Mouse (Mus musculus): ENCODE data around the gene Cript.
"Not testable (repeated sequence)": the region's sequence is repeated elsewhere in the genome, so short reads cannot be mapped to it uniquely, and the experiment has no call there.

Cript gene

DNA sequence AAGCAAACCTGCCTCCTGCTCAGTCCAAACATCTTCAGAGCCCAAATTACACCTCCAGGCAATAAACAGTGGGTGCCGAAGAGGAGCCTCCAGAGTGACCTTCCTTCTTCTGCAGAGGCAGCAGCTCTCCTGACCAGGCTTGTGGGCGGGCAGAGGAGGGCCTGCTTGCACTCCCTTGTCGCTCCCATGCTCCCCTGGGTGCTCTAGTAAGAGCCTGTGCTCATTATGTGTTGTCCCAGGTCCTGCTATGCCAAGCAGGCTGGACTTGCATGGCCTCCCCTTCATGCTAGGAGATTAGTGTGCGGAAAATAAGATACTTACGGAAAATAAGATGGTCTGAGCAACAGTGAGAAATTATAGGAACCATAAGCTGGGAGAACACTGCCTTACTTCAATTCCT, 24.3 kb downstream of the Cript start:
- no peak for DNase-seq (ENCODE audit: low read depth, low spot score)

DNA sequence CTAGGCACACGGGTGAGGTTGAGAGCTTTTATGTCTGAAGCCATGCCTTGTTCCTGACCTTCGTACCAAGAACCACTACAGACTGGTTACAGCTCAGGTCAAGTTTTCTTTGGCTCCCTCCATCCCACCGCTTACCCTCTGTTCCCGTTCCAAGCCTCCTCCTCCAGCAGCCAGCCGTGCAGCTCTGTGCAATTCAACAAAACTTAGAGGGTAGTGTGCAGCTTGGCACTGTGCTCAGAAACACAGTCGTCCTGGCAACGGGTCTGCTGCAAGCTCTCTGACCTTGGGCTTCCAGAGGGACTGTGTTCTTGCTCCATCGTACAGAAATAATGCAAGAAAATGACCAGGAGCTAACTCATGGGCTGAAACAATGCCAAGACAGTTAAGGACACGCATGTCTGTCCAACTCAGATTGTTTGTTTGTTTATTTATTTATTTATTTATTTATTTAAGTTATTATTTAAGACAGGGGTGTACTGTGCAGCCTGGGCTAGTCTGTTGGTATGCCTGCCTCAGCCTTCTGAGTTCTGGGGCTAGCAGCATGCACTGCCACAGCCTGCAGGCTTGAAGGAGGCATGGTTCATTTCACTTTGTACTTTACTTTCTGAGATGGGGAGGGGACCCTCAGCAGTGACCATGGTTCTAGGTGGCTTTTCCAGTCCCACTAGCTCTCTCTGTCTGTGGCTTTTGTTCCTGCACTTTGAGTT, 25.3 kb downstream of the Cript start:
- no peak for DNase-seq (ENCODE audit: low read depth, low spot score)

DNA sequence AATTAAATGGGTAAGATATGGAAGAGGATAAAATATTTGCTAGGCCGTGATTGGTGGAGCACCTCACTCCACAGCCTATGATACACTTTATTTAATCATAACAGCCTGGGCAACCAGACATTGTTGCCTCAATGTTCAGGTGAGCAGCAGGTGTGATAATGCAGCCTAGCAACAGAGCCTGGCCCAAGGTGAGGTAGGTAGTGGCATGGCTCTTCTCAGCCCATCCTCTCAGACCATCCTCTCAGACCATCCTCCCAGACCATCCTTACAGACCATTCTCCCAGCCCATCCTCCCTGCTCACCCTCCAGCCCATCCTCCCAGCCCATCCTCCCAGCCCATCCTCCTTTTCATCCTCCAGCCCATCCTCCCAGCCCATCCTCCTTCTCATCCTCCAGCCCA, 26.3 kb downstream of the Cript start:
- no peak for DNase-seq (ENCODE audit: low read depth, low spot score)

DNA sequence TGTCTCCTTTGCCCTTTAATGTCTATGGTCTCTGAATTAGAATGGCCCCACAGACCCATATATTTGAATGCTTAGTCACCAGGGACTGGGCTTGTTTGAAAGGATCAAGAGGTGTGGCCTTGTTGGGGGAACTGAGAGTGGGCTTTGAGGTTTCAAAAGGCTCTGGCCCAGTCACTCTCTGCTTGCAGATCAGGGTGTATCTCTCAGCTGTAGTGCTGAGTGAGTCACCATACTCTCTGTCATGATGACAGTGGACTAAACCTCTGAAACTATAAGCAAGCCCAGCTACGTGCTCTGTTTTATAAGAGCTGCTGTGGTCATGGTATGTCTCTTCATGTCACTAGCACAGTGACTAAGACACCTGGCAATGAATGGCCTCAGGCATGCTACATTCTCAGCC, 27.1 kb downstream of the Cript start:
- DNase-seq (ENCODE audit: low read depth, low spot score), result no peak

DNA sequence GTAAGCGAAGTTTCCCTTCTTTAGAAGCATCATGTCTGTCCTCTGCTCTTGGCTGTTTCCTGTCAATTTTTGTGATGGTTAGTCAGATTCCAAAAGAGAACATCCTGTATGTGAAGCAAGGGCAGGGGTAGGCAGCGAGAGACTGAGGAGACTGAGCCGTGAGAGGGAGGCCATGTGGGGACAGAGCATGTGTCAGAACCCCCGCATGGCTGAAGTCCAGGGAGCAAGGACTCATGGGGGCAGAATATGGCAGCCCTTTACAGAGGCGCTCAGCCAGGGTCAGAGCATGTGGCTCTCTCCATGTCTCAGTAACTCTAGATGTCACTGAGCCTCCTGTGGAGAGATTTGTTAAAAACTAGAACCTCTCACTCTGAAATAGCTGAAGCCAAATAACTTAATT, 28.6 kb downstream of the Cript start:
- no peak for DNase-seq (ENCODE audit: low read depth, low spot score)

DNA sequence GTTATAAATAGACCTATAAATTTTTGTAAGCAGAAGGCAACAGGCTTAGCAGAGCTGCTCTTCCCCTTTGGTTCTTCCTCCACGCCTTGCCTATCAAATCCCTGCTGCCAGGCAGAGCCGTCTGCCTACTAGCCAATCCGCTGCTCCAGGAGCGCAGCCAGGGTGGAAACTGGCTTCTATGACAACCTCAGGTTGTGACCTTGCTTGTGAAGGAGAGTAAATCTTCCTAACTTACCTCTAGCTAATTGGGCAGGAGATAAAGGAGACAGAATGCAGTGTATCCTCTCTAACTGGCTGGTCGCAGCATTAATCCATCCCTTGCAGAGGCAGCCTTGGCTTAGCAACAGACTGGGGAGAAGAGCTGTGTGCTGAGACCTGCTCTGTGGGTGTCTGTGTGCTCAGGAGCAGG, 29.7 kb downstream of the Cript start:
- DNase-seq (ENCODE audit: low read depth, low spot score), result peak; percentile 60

DNA sequence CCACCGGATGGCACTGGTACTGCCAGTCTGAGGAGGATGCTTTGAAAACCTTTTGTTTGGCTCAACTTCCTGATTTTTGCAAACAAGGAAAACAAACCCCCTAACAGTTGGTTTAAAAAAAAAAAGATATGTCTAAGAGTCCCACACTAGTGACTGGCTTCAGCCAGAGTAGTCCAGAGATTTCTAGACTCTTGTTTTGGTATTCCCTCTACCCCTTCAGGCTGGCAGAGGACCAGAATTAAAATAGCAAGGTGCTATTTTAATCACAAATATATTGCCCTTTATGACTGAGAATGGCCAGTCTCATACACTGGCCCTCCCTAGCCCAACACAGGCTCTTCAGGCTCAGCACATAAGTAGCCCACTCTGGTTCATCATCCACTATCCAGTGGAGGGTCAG, 30.3 kb downstream of the Cript start:
- DNase-seq (ENCODE audit: low read depth, low spot score), result no peak

DNA sequence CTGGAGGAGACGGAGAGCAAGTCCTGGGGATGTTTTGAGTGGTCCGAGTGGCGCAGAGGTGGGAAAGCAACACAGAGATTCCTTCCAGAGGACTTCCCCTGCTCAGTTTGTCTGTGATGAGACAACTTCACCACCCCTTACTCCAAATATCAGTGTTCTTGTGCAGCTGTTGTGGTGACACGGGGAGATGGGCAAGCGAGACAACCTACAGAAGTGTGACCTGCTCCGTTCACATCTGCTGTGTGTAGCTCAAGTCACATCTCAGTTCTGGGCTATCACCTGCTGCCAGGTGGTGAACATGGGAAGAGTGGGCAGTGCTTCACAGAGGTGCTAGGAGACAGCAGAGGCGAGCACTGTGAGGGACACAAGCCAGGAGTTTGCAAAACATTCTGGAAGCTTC, 31.4 kb downstream of the Cript start:
- DNase-seq (ENCODE audit: low read depth, low spot score), result no peak

DNA sequence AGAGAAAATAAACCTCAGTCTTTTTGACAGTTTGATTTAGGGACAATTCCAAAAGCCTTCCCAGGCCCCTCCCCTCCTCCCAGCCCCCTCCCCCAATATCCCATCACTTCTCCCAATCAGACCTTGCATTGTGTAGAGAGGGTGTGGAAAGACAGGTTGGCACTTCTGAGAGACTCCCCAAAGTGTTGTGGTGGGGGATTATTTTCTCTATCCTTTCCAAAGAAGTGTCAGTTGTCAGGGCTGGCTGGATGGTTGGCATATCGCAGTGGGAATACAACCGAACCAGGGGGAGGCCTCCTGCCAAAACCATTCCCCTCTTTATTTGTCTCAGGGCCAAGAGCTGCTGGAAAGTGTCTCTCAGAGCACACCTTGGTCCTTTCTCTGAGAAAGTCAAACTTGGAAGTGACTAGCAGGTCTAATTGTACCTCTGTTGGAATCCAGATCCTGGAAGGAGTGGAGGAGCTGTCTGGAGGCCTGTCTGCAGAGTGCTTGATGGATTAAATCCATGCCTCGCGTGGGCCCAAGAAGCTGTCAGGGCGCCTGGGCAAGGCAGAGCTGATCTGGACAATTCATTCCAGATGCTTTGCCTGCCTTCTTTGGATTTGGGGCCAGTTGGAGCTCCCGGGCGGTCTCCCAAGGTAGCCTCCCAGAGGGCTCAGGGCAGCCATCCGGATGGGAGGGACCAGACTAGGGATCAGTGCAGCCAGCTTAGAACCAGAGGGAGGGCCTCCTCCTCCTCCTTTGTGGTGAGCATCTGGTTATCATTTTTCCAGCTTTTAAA, 32.3 kb downstream of the Cript start:
- DNase-seq (ENCODE audit: low read depth, low spot score), result no peak

DNA sequence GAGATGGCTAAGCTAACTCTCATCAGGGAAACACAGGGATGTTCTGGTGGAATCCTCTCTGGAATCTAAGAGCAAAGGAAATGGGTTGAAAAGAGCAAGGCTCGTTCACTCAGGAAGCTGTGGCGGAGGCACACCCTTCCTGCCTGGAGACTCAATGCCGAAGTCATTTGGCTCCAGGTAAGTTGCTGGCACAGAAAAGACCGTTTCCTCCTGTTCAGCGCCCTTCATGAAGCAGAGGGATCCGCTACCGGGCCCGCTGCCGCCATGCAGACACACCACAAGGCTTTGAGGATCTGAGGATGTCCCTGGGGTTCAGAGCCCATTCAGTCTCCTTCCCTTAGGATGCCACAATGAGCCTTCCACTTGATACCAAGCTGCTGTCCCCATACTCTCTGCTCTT, 37.3 kb downstream of the Cript start:
- no peak for DNase-seq (ENCODE audit: low read depth, low spot score)

DNA sequence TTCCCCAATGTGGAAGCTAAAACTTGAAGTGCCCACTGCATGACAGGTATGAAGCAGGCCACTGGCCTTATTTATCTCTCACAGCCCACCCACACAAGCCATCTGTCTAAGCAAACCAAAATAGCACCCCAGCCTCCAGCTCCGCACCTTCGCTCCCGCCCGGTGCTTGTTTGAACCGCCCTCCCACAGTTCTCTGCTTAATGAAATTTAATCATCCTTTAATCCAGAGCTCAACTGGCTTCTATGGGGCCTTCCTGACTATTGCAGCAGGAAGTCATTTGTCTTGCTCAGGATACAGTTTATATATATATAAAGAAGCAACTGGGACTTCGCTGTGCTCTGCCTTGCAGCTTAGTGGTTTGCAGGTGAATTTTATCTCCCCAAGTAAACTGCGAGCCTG, 38.1 kb downstream of the Cript start:
- DNase-seq (ENCODE audit: low read depth, low spot score), result no peak

DNA sequence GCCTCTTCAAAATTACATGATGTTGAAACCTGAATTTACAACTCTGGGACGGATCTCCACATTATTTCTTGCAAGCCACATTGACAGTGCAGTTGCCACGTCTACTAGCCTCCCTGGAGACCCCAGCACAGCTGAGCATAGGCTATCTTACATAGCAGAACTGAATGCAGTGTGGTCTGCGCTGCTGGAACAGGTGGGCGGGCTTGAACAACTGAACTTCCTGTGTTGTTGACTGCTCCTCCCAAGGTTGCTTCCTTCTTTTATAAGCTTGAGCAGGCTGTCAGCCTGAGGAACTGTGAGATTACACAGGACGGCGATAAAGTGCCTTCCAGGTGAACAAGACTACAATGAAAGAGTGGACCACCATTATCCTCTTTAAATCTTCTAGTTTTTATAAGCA, 38.6 kb downstream of the Cript start:
- DNase-seq (ENCODE audit: low read depth, low spot score), result no peak

DNA sequence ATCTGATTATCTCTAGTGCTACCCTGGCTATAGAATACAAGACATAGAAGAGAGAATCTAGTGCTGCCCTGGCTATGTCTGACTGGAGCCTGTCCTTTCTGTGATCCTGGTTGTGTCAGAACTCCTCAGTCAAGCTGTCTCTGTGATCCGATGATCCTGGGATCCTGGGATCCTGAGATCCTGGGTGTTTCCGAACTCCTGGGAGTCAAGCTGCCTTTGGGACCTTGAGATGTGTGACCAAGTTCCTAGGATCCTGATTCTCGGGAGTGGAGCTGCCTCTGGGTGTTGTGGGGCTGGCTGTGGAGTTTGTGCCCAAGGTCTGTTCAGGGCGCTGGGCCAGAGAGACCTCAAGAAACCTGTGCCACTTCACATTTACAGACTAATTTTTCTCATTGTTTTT, 43.6 kb downstream of the Cript start:
- DNase-seq (ENCODE audit: low read depth, low spot score), result no peak

DNA sequence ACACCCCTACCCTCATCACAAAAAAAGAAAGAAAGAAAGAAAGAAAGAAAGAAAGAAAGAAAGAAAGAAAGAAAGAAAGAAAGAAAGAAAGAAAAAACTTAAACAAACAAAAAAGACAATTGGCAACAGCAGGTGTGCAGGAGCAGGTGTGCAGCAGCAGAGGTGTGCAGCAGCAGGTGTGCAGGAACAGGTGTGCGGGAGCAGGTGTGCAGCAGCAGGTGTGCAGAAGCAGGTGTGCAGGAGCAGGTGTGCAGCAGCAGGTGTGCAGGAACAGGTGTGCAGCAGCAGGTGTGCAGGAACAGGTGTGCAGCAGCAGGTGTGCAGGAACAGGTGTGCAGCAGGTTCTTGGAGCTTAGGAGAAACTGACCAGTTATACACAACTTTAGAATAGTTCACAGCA, 46.8 kb downstream of the Cript start:
- not testable (repeated sequence) for DNase-seq (ENCODE audit: low read depth, low spot score)

DNA sequence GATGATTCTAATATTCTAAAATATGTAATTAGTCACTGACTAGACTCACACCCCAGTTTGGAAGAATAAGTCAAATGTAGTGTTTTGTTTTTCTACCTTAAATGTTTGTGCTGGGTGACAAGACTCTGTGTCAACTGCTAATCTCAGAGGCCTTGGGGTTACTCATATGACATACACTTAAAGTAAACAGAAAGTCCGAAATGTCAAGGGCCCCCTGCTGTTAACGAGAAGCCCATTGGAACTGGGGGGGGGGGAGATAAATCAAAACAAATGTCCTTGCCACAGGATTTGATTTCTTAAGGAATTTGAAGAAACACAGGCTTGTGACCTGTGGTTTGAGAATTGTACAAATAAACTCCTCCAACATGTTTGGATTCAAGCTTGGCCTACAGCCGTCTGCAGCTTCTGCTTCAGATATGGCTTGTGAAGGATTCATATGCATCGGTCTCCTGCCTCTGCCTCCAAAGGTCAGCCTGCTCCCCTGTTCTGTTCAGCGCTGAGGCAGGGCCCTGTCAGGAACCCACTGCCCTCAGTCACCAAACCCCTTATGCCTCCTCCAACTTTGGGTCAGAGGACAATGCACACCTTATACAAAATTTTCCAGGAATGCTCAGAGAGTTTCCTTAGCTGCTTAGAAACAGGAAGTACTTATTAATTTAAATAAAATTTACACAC, 47.6 kb downstream of the Cript start:
- DNase-seq (ENCODE audit: low read depth, low spot score), result no peak

DNA sequence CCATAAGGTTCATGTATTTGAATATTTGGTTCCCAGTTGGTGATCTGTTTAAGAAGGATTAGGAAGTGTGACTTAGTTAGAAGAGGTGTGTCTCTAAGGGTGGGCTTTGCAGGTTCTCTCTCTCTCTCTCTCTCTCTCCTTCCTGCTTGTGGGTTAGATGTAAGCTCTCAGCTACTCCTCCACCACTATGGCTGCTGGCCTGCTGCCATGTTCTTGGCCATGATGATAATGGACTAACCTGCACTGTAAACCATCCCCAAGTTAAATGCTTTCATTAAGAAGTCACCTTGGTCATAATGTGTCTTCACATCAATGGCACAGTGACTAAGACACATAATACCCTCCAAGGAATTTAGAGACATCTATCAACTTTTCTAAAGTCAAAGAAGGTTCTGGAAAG, 48.1 kb downstream of the Cript start:
- no peak for DNase-seq (ENCODE audit: low read depth, low spot score)

DNA sequence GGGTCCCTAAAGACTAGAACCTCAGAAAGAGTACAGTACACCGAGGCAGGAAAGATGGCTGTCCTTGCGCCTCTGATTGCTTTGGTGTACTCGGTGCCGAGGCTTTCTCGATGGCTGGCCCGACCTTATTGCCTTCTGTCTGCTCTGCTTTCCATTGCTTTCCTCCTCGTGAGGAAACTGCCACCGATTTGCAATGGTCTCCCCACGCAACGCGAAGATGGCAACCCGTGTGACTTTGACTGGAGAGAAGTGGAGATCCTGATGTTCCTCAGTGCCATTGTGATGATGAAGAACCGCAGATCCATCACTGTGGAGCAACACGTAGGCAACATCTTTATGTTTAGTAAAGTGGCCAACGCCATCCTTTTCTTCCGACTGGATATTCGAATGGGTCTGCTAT, 52.9 kb downstream of the Cript start:
- not testable (repeated sequence) for DNase-seq (ENCODE audit: low read depth, low spot score)

DNA sequence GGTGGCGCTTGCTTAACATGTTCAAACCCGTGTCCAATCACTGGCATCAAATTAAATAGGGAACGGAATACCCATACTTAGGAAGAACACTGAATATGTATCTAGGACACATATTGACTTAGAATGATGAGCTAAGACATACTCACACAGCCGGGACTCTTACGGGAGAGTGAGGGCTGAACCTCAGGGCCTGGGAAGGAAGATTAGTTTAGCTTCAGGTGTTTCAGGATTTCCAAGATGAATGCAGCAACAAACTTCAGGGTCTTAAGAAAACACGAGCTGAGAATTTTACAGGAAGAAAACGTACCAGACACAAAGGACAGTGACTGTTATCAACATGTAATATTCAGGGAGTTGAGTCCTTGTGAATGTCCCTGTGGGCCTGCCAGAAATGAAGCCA, 55.4 kb downstream of the Cript start:
- no peak for DNase-seq (ENCODE audit: low read depth, low spot score)

DNA sequence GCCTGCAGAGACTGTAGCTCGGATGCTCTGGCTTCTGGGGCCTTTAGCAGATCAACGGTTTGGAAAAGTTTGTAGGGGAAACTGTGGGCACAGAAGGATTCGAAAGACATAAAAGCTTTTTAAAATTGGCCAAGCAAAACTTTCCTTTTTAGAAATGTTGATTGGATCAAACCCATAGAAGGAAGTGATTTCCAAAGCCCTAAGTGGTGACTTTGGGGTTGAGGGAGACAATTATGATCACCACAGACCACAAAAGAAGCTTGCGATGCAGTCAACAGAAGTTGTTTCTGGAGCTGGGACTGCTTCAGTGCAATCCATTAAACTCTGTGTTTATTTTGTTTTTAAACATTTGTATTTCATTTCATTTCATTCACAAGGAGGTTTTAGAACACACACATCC, 57.2 kb downstream of the Cript start:
- no peak for DNase-seq (ENCODE audit: low read depth, low spot score)

DNA sequence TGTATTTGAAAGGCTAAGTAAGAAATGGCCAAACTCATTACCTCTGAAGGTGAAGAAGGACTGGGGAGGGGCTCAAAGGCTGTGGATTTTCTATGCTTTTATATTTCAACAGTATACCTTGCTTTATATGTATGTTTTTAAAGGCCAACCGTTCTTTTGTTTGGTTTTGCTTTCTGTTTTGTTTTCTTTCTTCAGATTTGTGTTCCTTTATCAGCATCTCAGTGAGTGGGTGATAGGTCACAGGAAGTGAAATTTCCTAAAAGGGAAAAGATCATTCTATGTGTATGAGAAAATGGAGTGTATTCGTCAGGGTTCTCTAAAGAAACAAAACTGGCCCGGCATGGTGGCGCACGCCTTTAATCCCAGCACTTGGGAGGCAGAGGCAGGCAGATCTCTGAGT, 58.3 kb downstream of the Cript start:
- DNase-seq (ENCODE audit: low read depth, low spot score), result no peak

All from telencephalon, adult 2 months (tissue).